Mouse (Mus musculus) myocyte (in vitro differentiated cells): ENCODE measurements at regions not wholly inside any gene's neighbourhood (a gene's known extent, or its start where the extent isn't known, plus 50 kb on each side); places are given as distances from the start of the nearest gene placed in this dataset.

Experiments
- H3K27me3 ChIP-seq: one replicate; pipeline ENCODE4 v1.6.1; 2011; ENCODE audit not compliant: control insufficient read depth, insufficient read depth, insufficient read length
- H3K36me3 ChIP-seq: one replicate; pipeline ENCODE4 v1.6.1; 2011; ENCODE audit not compliant: control insufficient read depth, insufficient read depth
- H3K4me2 ChIP-seq: one replicate; pipeline ENCODE4 v1.6.1; 2011; ENCODE audit warnings: low read depth, control low read depth
- H3K4me3 ChIP-seq: one replicate; pipeline ENCODE4 v1.5.1; 2011; ENCODE audit warnings: mild to moderate bottlenecking, control low read depth, moderate library complexity
- H3K79me2 ChIP-seq: one replicate; pipeline ENCODE4 v1.6.1; 2011; ENCODE audit not compliant: control insufficient read depth, insufficient read depth
- H3ac ChIP-seq: one replicate; pipeline ENCODE4 v1.6.1; 2011; ENCODE audit not compliant: control insufficient read depth, insufficient read length
- CEBPB ChIP-seq: IDR thresholded peaks from 2 replicates; pipeline ENCODE4 v1.6.1; 2011; ENCODE audit warnings: mild to moderate bottlenecking, moderate library complexity; ENCODE audit not compliant: poor library complexity, insufficient read depth, severe bottlenecking
- E2F4 ChIP-seq: IDR thresholded peaks from one replicate; pipeline ENCODE4 v1.6.1; 2011; ENCODE audit warnings: mild to moderate bottlenecking, control low read depth, moderate library complexity; ENCODE audit not compliant: insufficient read depth
- MAX ChIP-seq: IDR thresholded peaks from one replicate; pipeline ENCODE4 v1.6.1; 2011; ENCODE audit warnings: low read depth, mild to moderate bottlenecking, control low read depth
- MYOD1 ChIP-seq, 3 experiments: IDR thresholded peaks; one replicate each; pipeline ENCODE4 v1.6.1; 2011; ENCODE audit warnings: control low read depth in 2 of 3, low read depth in 2 of 3, mild to moderate bottlenecking in 2 of 3, moderate library complexity in 1 of 3; ENCODE audit not compliant: insufficient read length in 2 of 3, control insufficient read depth in 1 of 3
- MYOG ChIP-seq, 3 experiments: IDR thresholded peaks; one replicate each; pipeline ENCODE4 v1.6.1; 2011; ENCODE audit warnings: control low read depth in 2 of 3, low read depth in 2 of 3, mild to moderate bottlenecking in 2 of 3; ENCODE audit not compliant: insufficient read length in 2 of 3, control insufficient read depth in 1 of 3, insufficient read depth in 1 of 3
- POLR2A ChIP-seq: IDR thresholded peaks from one replicate; pipeline ENCODE4 v1.6.1; 2011; ENCODE audit warnings: low read depth, mild to moderate bottlenecking, control low read depth, moderate library complexity; ENCODE audit not compliant: insufficient read length
- POLR2AphosphoS2 ChIP-seq: IDR thresholded peaks from one replicate; pipeline ENCODE4 v1.6.1; 2011; ENCODE audit warnings: low read depth, control low read depth; ENCODE audit not compliant: insufficient read length
- REST ChIP-seq: IDR thresholded peaks from one replicate; pipeline ENCODE4 v1.6.1; 2011; ENCODE audit warnings: mild to moderate bottlenecking, control low read depth, moderate library complexity; ENCODE audit not compliant: insufficient read depth, insufficient read length
- SRF ChIP-seq: IDR thresholded peaks from one replicate; pipeline ENCODE4 v1.6.1; 2011; ENCODE audit warnings: low read depth; ENCODE audit not compliant: control insufficient read depth, insufficient read length
- TCF12 ChIP-seq: IDR thresholded peaks from one replicate; pipeline ENCODE4 v1.6.1; 2011; ENCODE audit warnings: mild to moderate bottlenecking, control low read depth; ENCODE audit not compliant: poor library complexity, insufficient read depth, severe bottlenecking
- TCF3 ChIP-seq: IDR thresholded peaks from one replicate; pipeline ENCODE4 v1.6.1; 2011; ENCODE audit warnings: low read depth, control low read depth; ENCODE audit not compliant: insufficient read length
- USF1 ChIP-seq: IDR thresholded peaks from one replicate; pipeline ENCODE4 v1.6.1; 2011; ENCODE audit warnings: low read depth, mild to moderate bottlenecking, control low read depth, moderate library complexity

GRCm38 (mm10) chr1:94342576-94342975 lies 290.2 kb upstream of the Pdcd1 start:
- H3K27me3 ChIP-seq = no peaks in the 10 kb centered on the region
- TF ChIP-seq TCF3 = no peak
- no peak for TF ChIP-seq POLR2AphosphoS2
- TF ChIP-seq USF1 = no peak
- TF ChIP-seq MYOD1 (IDR thresholded peaks at IDR 0.05; ENCODE audit: control insufficient read depth in 1 of 3, insufficient read length in 2 of 3, low read depth in 2 of 3) = no peak
- TF ChIP-seq SRF = no peak
- TF ChIP-seq POLR2A = no peak
- no peak for TF ChIP-seq MYOG (IDR thresholded peaks at IDR 0.05; ENCODE audit: control insufficient read depth in 1 of 3, insufficient read depth in 1 of 3, insufficient read length in 2 of 3, low read depth in 2 of 3)
- TF ChIP-seq E2F4 = no peak
- no peak for TF ChIP-seq CEBPB
- TF ChIP-seq REST = no peak
- TF ChIP-seq TCF12 = no peak
- TF ChIP-seq MAX = no peak
- no peak overlapping the region for H3ac ChIP-seq
- no peak overlapping the region for H3K4me3 ChIP-seq
- no peaks in the 10 kb centered on the region for H3K79me2 ChIP-seq
- H3K4me2 ChIP-seq = no peak overlapping the region
- no peaks in the 10 kb centered on the region for H3K36me3 ChIP-seq

GRCm38 (mm10) chr1:94341237-94341636 lies 288.9 kb upstream of the Pdcd1 start:
- Histone ChIP-seq H3K4me2 (no peak overlapping the region), H3K27me3 (no peaks in the 10 kb centered on the region), H3K4me3 (no peak overlapping the region), H3K36me3 (no peaks in the 10 kb centered on the region), H3ac (no peak overlapping the region), H3K79me2 (no peaks in the 10 kb centered on the region)
- TF ChIP-seq MAX (no peak), CEBPB (no peak), E2F4 (no peak), SRF (no peak), REST (no peak), POLR2AphosphoS2 (no peak), MYOD1 (IDR thresholded peaks at IDR 0.05; ENCODE audit: control insufficient read depth in 1 of 3, insufficient read length in 2 of 3, low read depth in 2 of 3) (no peak), TCF12 (no peak), MYOG (IDR thresholded peaks at IDR 0.05; ENCODE audit: control insufficient read depth in 1 of 3, insufficient read depth in 1 of 3, insufficient read length in 2 of 3, low read depth in 2 of 3) (no peak), POLR2A (no peak), USF1 (no peak)

GRCm38 (mm10) chr1:94318029-94318428 lies 265.7 kb upstream of the Pdcd1 start:
- Histone ChIP-seq H3K36me3 (no peaks in the 10 kb centered on the region), H3K79me2 (no peaks in the 10 kb centered on the region), H3K4me2 (no peak overlapping the region), H3ac (no peak overlapping the region), H3K27me3 (no peaks in the 10 kb centered on the region), H3K4me3 (no peak overlapping the region)
- TF ChIP-seq MYOD1 (IDR thresholded peaks at IDR 0.05; ENCODE audit: control insufficient read depth in 1 of 3, insufficient read length in 2 of 3, low read depth in 2 of 3) (no peak), TCF3 (no peak), MYOG (IDR thresholded peaks at IDR 0.05; ENCODE audit: control insufficient read depth in 1 of 3, insufficient read depth in 1 of 3, insufficient read length in 2 of 3, low read depth in 2 of 3) (no peak), E2F4 (no peak), SRF (no peak), POLR2AphosphoS2 (no peak), POLR2A (no peak), USF1 (no peak), CEBPB (no peak), MAX (no peak), REST (no peak), TCF12 (no peak)

GRCm38 (mm10) chr1:94298395-94298794 lies 246.0 kb upstream of the Pdcd1 start:
- Histone ChIP-seq H3ac (no peak overlapping the region), H3K79me2 (no peaks in the 10 kb centered on the region), H3K4me2 (no peak overlapping the region), H3K36me3 (no peaks in the 10 kb centered on the region), H3K4me3 (no peak overlapping the region), H3K27me3 (no peaks in the 10 kb centered on the region)
- no peak for TF ChIP-seq CEBPB
- TF ChIP-seq USF1 = no peak
- no peak for TF ChIP-seq MAX
- TF ChIP-seq SRF = no peak
- no peak for TF ChIP-seq TCF3
- TF ChIP-seq REST = no peak
- TF ChIP-seq POLR2AphosphoS2 = no peak
- TF ChIP-seq POLR2A = no peak
- no peak for TF ChIP-seq TCF12

- no peaks in the 10 kb centered on the region for H3K27me3 ChIP-seq
- H3ac ChIP-seq = no peak overlapping the region
- no peak overlapping the region for H3K4me3 ChIP-seq
- TF ChIP-seq CEBPB (no peak), POLR2AphosphoS2 (no peak), TCF3 (no peak), TCF12 (no peak), USF1 (no peak), POLR2A (no peak), E2F4 (no peak), MYOG (IDR thresholded peaks at IDR 0.05; ENCODE audit: control insufficient read depth in 1 of 3, insufficient read depth in 1 of 3, insufficient read length in 2 of 3, low read depth in 2 of 3) (no peak)
- H3K4me2 ChIP-seq = no peak overlapping the region
- H3K79me2 ChIP-seq = no peaks in the 10 kb centered on the region
- no peaks in the 10 kb centered on the region for H3K36me3 ChIP-seq
Measured at GRCm38 (mm10) chr1:94272569-94272968, 220.2 kb upstream of the Pdcd1 start.
